Mouse (Mus musculus) ZHBTc4 (cell line): Measurements from ENCODE around the gene Micu1.

Experiments used
- DNase-seq: peaks from one replicate; pipeline ENCODE4 v3.0.0-alpha.2; 2011; ENCODE audit warnings: low read depth, low spot score

Micu1 gene

GRCm38 (mm10) chr10:59809991-59810574 lies 107.8 kb downstream of the Micu1 start:
- DNase-seq, result no peak

GRCm38 (mm10) chr10:59812939-59813338 lies 110.7 kb downstream of the Micu1 start:
- DNase-seq, result peak; percentile 75

DNA sequence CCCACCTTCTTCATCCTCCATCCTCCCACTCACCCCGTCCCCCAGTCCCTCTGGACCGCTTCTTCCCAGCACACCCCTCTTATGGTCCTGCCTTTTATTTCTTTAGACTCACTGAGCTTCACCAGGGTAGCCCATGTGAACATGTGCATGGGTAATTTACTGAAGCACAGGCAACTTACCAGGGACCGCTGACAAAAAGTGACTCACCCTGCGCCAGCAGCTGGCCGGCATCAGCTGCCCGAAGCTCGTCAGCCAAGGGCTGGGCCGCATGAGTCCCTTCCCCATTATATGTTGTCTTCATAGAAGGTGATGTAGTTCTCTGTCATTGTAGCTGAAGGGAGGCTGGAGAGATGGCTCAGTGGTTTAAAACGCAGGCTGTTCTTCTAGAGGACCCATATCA lies 111.5 kb downstream of the Micu1 start:
- DNase-seq, result no peak

GRCm38 (mm10) chr10:59814505-59815155 lies 112.4 kb downstream of the Micu1 start:
- peak; percentile 85 for DNase-seq

GRCm38 (mm10) chr10:59816569-59816968 lies 114.3 kb downstream of the Micu1 start:
- no peak for DNase-seq

DNA sequence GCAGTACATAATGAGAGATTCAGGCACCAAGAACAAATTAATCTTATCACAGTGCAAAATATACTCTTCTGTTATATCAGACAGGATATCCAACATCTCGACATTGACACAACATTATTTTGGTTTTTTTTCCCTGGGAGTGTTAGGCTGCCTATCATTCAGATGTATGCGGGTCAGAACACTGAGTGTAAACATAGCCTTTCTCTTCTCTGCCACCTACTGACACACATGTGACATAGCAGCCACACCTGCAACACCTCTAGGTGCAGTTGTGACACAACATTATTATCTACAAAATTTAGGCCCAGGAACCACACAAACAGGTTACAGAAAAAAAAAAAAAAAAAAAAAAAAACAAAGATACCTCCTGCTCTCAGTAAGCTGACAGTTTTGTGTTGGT lies 115.3 kb downstream of the Micu1 start:
- DNase-seq, result peak; percentile 40

GRCm38 (mm10) chr10:59817991-59818390 lies 115.7 kb downstream of the Micu1 start:
- DNase-seq, result no peak

GRCm38 (mm10) chr10:59819146-59819545 lies 116.9 kb downstream of the Micu1 start:
- DNase-seq, result peak; percentile 45

GRCm38 (mm10) chr10:59820886-59821285 lies 118.6 kb downstream of the Micu1 start:
- DNase-seq, result no peak

DNA sequence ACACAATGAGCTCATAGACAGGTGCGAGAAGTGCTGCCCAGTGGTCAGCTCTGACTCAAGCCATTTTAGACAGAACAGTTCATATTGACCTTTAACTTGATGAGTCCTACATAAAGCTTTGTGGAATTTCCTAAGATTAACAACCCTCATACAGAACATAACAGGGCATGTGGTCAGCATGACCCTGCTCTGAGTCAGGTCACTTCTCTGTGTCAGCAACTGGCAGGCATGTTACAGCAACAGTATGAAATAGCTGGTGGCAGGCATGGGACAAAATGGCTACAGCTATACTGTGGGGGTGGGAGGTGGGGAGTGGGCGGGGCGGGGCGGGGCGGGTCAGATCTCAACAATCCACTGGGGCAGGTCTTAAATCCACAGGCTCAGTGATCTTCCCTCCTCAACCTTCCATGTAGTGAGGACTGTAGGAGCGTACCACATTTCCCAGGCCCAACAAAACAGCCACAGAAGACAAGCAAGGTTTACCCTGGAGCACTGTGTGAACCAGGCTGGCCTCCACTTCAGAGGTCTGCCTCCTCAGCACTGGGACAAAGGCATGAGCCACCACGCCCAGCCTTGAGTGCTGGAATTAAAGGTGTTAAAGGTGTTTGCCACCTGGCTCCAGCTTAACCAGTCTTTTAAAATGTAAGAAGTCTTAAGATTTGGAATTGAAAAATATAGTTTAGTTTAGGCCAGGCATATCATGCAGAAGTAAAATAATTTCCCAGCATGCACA lies 119.2 kb downstream of the Micu1 start:
- DNase-seq, result peak; percentile 52

GRCm38 (mm10) chr10:59822857-59823256 lies 120.6 kb downstream of the Micu1 start:
- DNase-seq, result no peak

- DNase-seq, result no peak
Measured at GRCm38 (mm10) chr10:59825137-59825812, 123.0 kb downstream of the Micu1 start.

DNA sequence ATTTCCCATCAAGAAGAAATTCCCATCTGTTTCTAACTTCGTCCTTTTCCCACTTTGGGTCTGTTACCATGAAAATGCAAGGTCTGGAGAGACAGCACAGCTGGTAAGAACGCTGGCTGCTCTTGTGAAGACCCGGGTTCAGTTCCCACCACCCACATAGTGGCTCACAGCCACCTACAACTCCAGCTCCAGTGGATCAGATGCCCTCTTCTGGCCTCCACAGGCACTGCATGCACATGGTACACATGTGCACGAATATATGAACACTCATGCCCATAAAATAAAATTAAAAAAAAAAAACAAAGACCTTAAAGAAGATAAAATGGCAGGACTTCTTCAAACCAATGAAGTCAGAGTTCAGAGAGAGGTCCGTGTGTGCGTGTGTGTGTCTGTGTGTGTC lies 127.6 kb downstream of the Micu1 start:
- DNase-seq, result no peak

GRCm38 (mm10) chr10:59831950-59832349 lies 129.7 kb downstream of the Micu1 start:
- no peak for DNase-seq

DNA sequence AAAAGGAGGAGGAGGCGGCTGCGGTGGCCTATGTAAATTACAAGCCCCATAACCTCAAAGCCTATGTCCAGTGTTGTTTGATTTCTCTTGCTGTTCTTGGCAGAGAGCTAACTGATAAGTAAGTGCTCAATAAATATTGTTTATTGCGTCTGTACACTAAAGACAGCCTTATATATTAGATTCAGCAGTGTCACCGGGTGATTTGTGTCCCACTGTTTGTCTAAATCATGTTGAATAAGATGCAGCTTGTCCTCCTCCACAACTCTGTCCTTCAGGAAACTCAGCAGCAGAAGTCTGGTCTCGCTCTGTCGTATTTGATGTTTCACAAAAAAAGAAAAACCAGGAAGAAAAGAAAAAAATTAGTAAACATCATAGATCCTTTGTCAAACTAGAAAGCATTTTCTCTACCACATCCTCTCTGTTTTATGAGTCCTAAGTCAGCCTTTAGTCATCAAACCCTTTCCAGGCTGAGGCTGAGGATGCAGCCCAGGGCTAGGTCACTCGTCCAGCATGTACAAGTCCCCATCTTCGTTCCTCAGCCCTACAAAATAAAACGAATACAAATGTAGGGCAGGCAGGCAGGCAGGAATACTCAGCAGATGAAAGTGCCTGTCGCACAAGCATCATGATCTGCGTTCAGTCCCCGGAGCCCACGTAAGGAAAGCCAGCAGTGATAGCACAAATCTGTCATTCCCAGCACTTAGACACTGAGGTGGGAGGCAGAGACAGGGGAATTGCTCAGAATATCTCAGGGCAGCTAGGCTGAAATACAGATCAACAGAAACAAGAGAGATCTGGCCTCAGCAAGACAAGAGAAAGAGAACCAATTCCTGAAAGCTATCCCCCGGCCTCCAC lies 133.3 kb downstream of the Micu1 start:
- no peak for DNase-seq

DNA sequence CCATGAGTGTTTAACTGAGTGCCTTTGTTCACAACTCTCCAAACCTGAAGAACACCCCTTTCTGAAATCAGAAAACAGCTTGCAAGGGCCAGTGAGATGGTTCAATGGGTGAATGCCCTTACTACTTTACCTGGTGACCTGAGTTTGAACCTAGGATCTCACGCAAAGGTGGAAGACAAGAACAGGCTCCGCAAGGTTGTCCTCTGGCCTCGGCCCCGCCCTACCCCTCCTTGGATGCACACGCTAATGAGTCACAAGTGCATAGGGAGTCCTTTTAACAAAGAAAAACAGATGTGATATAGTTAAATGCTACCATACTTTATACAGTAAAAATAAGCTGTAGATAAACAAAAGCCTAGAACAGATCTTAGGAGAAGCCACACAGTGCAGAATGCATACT lies 135.2 kb downstream of the Micu1 start:
- DNase-seq, result no peak

DNA sequence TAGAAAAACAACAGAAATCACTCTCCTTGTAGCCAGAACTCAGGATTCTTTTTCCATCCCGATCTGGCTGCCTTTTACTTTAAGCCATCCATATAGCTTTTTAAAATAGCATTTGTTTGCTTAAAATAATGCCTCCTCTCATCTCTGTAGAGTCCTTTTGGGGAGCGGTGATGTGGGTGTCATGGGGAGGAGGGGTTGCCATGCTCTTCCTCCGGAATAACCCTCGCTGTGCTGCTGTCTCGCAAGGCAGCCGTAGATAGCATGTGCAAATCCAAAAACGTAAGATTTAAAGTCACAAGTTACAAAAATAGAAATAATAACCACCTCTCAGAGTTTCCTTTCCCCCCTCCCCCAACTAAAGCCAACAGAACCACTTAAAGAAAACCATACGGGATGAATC lies 139.2 kb downstream of the Micu1 start:
- DNase-seq, result no peak

DNA sequence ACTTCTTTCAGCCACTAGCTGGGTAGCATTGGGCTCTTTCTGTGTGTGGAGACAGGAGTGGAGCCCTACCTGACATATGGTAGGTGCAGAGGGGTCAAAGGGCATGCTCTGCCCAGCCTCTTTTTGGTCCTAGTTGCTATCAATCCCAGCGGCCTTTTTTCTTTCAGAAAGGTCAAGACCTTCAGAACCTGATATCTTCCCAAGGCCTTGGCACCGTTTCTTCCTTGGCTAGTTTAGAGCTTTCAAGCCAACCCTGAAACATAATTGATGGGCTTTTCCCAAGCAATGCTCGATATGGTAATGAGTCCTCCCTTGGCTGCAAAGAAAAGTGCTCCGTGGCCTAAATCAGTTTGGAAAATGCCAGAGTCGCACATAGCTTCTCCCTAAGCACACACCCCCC lies 140.8 kb downstream of the Micu1 start:
- DNase-seq, result no peak

DNA sequence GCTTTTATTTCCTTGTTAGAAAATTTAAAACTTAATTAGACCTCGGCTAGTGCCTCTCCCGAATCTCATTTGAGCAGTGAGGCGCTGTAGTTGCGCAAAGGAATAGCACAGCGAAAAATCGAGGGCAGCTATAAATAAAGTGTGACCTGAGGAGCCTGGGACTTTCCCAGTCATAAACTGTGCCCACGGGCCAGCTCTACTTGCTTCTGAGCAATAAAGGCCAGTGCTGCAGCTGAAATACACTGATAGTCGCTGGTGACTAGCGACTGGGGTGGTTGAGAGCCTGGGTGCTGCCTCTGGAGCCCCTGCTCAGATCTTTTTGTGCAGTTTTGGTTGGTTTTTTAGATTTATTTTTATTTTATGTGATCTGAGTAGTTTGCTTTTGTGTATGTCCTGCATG lies 142.4 kb downstream of the Micu1 start:
- DNase-seq, result no peak

GRCm38 (mm10) chr10:59846416-59846815 lies 144.1 kb downstream of the Micu1 start:
- peak; percentile 50 for DNase-seq

DNA sequence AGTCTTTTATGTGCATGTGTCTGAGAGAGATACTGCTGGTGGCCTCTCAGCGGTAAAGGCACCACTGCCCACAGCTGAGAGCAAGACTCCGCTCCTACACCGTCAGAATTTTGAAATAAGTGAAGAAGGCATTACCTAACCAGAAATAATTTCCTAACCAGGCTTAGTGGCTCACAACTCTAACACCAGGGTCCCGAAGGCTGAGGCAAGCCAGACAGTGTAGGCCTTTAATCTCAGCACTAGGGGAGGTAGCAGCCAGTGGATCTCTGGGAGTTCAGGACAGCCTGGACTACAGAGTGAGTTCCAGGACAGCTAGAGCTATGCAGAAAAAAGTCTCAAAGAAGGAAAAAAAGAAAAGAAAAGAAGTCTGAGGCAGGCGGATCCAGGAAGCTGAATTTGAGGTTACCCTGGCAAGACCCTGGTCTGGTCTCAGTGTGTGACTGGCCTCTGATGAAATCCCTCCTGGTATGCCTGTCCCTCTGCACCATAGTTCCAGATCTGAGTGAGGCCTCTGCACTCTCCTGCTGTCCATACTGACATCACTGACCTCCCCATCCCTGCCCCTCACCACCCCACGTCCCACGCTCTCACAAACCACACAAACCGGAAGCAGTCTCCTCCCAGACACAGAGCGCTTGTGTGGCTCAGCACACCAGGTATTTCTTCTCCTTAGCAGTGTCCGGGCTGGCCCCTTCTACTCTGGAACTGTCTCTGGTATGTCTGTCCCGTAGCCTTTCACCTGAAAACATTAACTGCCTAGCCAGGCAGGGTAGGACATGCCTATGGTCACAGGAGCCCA lies 146.0 kb downstream of the Micu1 start:
- no peak for DNase-seq
